Mouse (Mus musculus) CD8-positive naive resting alpha-beta T cell, adult 57 days (primary cell): ENCODE data around the gene Cd33. TPM values are rescaled to one million over a fixed set of nuclear protein-coding genes. Genes with fewer than 3 reads are reported as not detected.

Experiments used
- total RNA-seq: library from RNA; stranded (reverse); gene quantifications from one replicate; pipeline ENCODE4 v1.2.4, GENCODE M21; 2023

The Cd33 gene
- 1.0 TPM for total RNA-seq

GRCm38 (mm10) chr7:43544225-43544977, at the start of gene Cd33:
Gene Cd33 (minus strand): TSS chr7:43544428.

GRCm38 (mm10) chr7:43579440-43580171, 35.4 kb upstream of the Cd33 start, which contains the start of gene Zfp719:
Gene Zfp719 (plus strand): TSS chr7:43579610.

GRCm38 (mm10) chr7:43562006-43562633, 17.9 kb upstream of the Cd33 start, which contains the start of gene Zfp658:
Gene Zfp658 (plus strand): TSS chr7:43562256.

GRCm38 (mm10) chr7:43489631-43490125, 54.5 kb downstream of the Cd33 start, which contains the start of gene Iglon5:
Gene Iglon5 (minus strand): TSS chr7:43490075.

Other genes with a start within 250 kb of the Cd33 start
- gene Zfp715, start 231.1 kb downstream of the Cd33 start, total RNA-seq, result 27.4 TPM
- 0.31 TPM for gene Siglecf, start 193.1 kb downstream of the Cd33 start, total RNA-seq
- 22.1 TPM for gene Siglecg, start 136.2 kb downstream of the Cd33 start, total RNA-seq
- not detected for gene Lim2, start 116.8 kb downstream of the Cd33 start, total RNA-seq
- gene Nkg7, start 107.4 kb downstream of the Cd33 start, total RNA-seq, result 209 TPM
- 2.4 TPM for gene Cldnd2, start 103.6 kb downstream of the Cd33 start, total RNA-seq
- gene Etfb, start 100.3 kb downstream of the Cd33 start, total RNA-seq, result 27.5 TPM
- not detected for gene Gm45233, start 100.3 kb downstream of the Cd33 start, total RNA-seq
- gene Vsig10l, start 81.3 kb downstream of the Cd33 start, total RNA-seq, result 0.89 TPM
- not detected for gene Iglon5, start 54.4 kb downstream of the Cd33 start, total RNA-seq
- not detected for gene 4931406B18Rik, start 38.5 kb downstream of the Cd33 start, total RNA-seq
- gene Zfp658, start 17.8 kb upstream of the Cd33 start, total RNA-seq, result 9.1 TPM
- gene Zfp719, start 35.2 kb upstream of the Cd33 start, total RNA-seq, result 19.5 TPM
- not detected for gene Zfp819, start 62.7 kb upstream of the Cd33 start, total RNA-seq
- gene Ceacam18, start 90.3 kb upstream of the Cd33 start, total RNA-seq, result not detected
- 1.5 TPM for gene Siglece, start 115.7 kb upstream of the Cd33 start, total RNA-seq
- gene Ctu1, start 127.6 kb upstream of the Cd33 start, total RNA-seq, result 8.5 TPM
- not detected for gene Klk14, start 146.0 kb upstream of the Cd33 start, total RNA-seq
- gene Klk13, start 168.1 kb upstream of the Cd33 start, total RNA-seq, result not detected
- gene Klk12, start 224.5 kb upstream of the Cd33 start, total RNA-seq, result not detected
- gene Klk11, start 230.2 kb upstream of the Cd33 start, total RNA-seq, result not detected
- not detected for gene Klk10, start 236.6 kb upstream of the Cd33 start, total RNA-seq
- not detected for gene Klk9, start 247.5 kb upstream of the Cd33 start, total RNA-seq